Mouse (Mus musculus): ENCODE results near the gene Lctl. TPM values are rescaled to one million over a fixed set of nuclear protein-coding genes. Genes with fewer than 3 reads are reported as not detected.

Gene Lctl
- polyA plus RNA-seq (2012; rRNA removed) = 0.02 TPM in 1 of 2 replicates, not detected in the other
- polyA plus RNA-seq (2014; fragmentation: Nextera tagmentation; extraction: Ambion mirVana) = not detected in 2 replicates

DNA sequence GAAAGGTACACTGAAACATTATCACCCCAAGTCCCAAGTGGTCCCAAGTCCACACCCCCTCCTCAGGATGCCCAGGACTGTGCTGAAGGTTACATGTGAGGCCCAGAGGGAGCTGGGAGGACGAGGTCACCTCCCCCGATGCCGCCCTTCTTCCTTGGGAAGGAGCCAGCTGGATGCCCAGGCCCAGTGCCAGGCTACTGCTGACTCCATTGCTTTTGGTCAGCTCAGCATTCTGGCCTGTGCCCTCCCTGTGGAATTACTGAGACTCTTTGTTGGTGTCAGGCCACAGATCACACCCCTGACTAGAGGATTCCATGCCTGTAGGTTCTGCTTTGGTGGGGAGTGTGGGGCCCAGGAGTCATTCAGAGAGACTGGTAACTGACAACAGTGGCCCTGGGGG lies at the start of gene Lctl:
TSS of gene Lctl (plus strand) at position 272 of the 400 bp plus-strand sequence.
- 59% methylated on average over 3 of the region's 3 CpGs for WGBS (ENCODE audit: insufficient replicate concordance)
- H3K4me3 ChIP-seq (ENCODE audit: insufficient read depth in 1 of 2, low read depth in 2 of 2, low read length in 2 of 2) = no peak within 1 kb of the TSS
- no peak for ATAC-seq (ENCODE audit: insufficient read depth)

DNA sequence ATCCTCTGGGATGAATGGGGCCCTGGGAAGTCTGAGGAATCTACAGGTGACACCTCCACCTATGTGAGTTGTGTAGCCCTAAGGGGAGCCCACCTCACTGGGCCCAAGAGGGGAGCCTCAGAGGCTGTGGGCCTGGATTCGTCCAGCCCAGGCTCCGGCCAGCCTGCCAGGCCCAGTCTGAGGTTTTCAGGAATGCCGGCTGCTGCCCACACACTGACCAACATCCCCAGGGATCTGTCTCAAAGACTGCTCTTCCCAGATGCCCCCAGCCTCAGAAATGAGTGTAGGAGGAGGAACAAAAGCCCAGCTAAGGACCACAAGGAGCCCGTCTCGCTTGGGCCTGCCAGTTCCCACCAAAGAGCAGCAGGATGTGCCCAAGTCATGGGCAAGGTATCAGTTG lies 49.2 kb upstream of the Lctl start:
- Histone ChIP-seq H3K36me3 (replicated peaks; ENCODE audit: control insufficient read depth, insufficient read depth, low read depth) (no peaks in the 10 kb centered on the region), H3K27ac (peak overlapping the region; percentile 70), H3K4me3 (ENCODE audit: insufficient read depth in 1 of 2, low read depth in 2 of 2, low read length in 2 of 2) (no peak overlapping the region), H3K4me1 (replicated peaks; ENCODE audit: control insufficient read depth in 2 of 2, insufficient read depth in 2 of 2, low read length in 1 of 2) (peaks cover 56 to 67% of the 10 kb centered on the region in 2 experiments), H3K9ac (replicated peaks) (peak overlapping the region; percentile 24), H3K4me2 (ENCODE audit: low read depth) (no peak overlapping the region), H3K27me3 (ENCODE audit: control insufficient read depth, insufficient read depth, low read length) (no peaks in the 10 kb centered on the region), H3K9me3 (ENCODE audit: control insufficient read depth, low read length) (no peaks in the 10 kb centered on the region)
- ATAC-seq (ENCODE audit: insufficient read depth) (no peak), DNase-seq (ENCODE audit: low read depth in 3 of 3, low spot score in 3 of 3) (no peak)
- 88% methylated on average over 5 of the region's 5 CpGs for WGBS (ENCODE audit: insufficient replicate concordance)
- TF ChIP-seq CTCF (IDR thresholded peaks at IDR 0.05; ENCODE audit: low read depth) (no peak), EP300 (IDR thresholded peaks at IDR 0.05; ENCODE audit: low read depth) (no peak)

More for the DNA sequence above, at the start of gene Lctl:
- Histone ChIP-seq H3K4me2 (ENCODE audit: low read depth) (no peak within 1 kb of the TSS), H3K4me1 (replicated peaks; ENCODE audit: control insufficient read depth in 2 of 2, insufficient read depth in 2 of 2, low read length in 1 of 2) (peaks cover 0 to 3% of the 10 kb centered on the region in 2 experiments; a peak in 3 of 4 replicates), H3K36me3 (replicated peaks; ENCODE audit: control insufficient read depth, insufficient read depth, low read depth) (no peaks in the 10 kb centered on the region), H3K27ac (no peak within 1 kb of the TSS), H3K9me3 (ENCODE audit: control insufficient read depth, low read length) (no peaks in the 10 kb centered on the region), H3K27me3 (ENCODE audit: control insufficient read depth, insufficient read depth, low read length) (no peaks in the 10 kb centered on the region), H3K9ac (replicated peaks) (no peak within 1 kb of the TSS)
- TF ChIP-seq EP300 (IDR thresholded peaks at IDR 0.05; ENCODE audit: low read depth) = no peak
- TF ChIP-seq CTCF (IDR thresholded peaks at IDR 0.05; ENCODE audit: low read depth) = no peak
- no peak for DNase-seq (ENCODE audit: low read depth in 3 of 3, low spot score in 3 of 3)

DNA sequence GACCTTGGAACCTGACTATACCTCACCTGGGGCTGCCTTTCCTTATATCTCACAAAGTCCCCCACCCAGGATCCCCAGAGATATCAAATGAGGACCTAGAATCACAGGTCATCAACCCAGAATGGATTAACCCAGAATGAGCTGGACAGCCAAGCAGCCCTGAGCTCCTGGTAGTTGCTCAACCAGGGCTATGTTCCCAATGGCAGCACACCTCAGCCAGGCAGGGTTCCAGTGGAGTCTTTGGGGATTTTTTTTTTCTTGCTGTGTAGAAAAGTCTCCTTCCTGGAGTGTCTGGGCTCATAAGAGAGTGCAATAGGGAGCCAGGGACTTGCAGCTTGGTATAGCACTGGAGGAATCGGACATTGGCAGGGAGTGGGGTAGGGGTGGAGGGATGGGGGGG lies 48.4 kb upstream of the Lctl start:
- Histone ChIP-seq H3K9me3 (ENCODE audit: control insufficient read depth, low read length) (no peaks in the 10 kb centered on the region), H3K27me3 (ENCODE audit: control insufficient read depth, insufficient read depth, low read length) (no peaks in the 10 kb centered on the region), H3K4me1 (replicated peaks; ENCODE audit: control insufficient read depth in 2 of 2, insufficient read depth in 2 of 2, low read length in 1 of 2) (peaks cover 56 to 71% of the 10 kb centered on the region in 2 experiments), H3K27ac (peak overlapping the region; percentile 70), H3K9ac (replicated peaks) (no peak overlapping the region), H3K4me3 (ENCODE audit: insufficient read depth in 1 of 2, low read depth in 2 of 2, low read length in 2 of 2) (no peak overlapping the region), H3K4me2 (ENCODE audit: low read depth) (no peak overlapping the region), H3K36me3 (replicated peaks; ENCODE audit: control insufficient read depth, insufficient read depth, low read depth) (no peaks in the 10 kb centered on the region)
- whole genome bisulfite sequencing (ENCODE audit: insufficient replicate concordance) = 83% methylated on average over 1 of the region's 1 CpGs
- ATAC-seq (ENCODE audit: insufficient read depth) (no peak), DNase-seq (ENCODE audit: low read depth in 3 of 3, low spot score in 3 of 3) (no peak)
- TF ChIP-seq EP300 (IDR thresholded peaks at IDR 0.05; ENCODE audit: low read depth) = no peak
- TF ChIP-seq CTCF (IDR thresholded peaks at IDR 0.05; ENCODE audit: low read depth) = no peak

DNA sequence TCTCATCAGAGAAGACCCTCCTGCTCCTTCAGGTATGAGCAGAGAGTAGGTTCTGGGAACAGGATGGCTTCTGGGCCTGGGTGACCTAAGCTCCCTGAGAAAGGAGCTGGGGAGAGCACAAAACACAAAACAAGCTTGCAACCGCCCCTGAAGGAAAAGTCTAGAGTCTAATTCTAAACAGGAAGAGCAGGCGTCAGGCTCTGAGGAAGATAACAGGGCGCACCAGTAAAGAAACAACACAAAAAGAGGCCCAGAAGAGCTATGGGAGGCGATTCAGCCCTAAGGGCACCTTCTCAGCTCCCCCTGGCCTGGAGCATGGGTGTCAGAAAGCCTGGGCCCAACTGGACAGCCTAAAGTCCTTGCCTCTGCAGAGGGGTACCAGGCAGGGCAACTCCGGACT lies 47.8 kb upstream of the Lctl start:
- Histone ChIP-seq H3K4me1 (replicated peaks; ENCODE audit: control insufficient read depth in 2 of 2, insufficient read depth in 2 of 2, low read length in 1 of 2) (peaks cover 56 to 73% of the 10 kb centered on the region in 2 experiments), H3K36me3 (replicated peaks; ENCODE audit: control insufficient read depth, insufficient read depth, low read depth) (no peaks in the 10 kb centered on the region), H3K4me3 (ENCODE audit: insufficient read depth in 1 of 2, low read depth in 2 of 2, low read length in 2 of 2) (no peak overlapping the region), H3K27me3 (ENCODE audit: control insufficient read depth, insufficient read depth, low read length) (no peaks in the 10 kb centered on the region), H3K27ac (peak overlapping the region; percentile 90), H3K4me2 (ENCODE audit: low read depth) (no peak overlapping the region), H3K9me3 (ENCODE audit: control insufficient read depth, low read length) (no peaks in the 10 kb centered on the region), H3K9ac (replicated peaks) (peak overlapping the region; percentile 42)
- no peak for TF ChIP-seq CTCF (IDR thresholded peaks at IDR 0.05; ENCODE audit: low read depth)
- TF ChIP-seq EP300 (IDR thresholded peaks at IDR 0.05; ENCODE audit: low read depth) = no peak
- WGBS (ENCODE audit: insufficient replicate concordance) = 24% methylated on average over 5 of the region's 5 CpGs
- no peak for ATAC-seq (ENCODE audit: insufficient read depth)
- DNase-seq (ENCODE audit: low read depth in 3 of 3, low spot score in 3 of 3) = no peak

DNA sequence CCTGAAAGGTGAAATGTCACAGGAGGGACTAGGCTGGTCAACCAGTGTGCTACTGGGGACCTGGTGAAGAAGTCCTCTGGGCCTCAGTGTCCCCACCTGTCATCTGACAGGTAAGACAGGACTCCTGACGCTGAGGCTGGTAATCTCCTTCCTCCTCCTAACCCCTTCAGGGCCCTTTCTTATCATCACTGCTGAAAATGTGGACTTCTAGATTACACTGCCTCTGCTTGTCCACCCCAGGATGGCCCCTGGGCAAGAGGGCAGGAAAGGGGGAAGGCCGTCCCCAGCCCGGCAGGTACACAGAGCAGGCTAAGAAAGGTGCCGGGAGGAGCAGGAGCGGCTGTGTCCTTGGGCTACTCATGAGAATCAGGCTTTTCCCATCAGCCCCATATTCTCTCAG lies 46.3 kb upstream of the Lctl start:
- H3K27me3 ChIP-seq (ENCODE audit: control insufficient read depth, insufficient read depth, low read length) = no peaks in the 10 kb centered on the region
- H3K4me3 ChIP-seq (ENCODE audit: insufficient read depth in 1 of 2, low read depth in 2 of 2, low read length in 2 of 2) = no peak overlapping the region
- no peaks in the 10 kb centered on the region for H3K36me3 ChIP-seq (replicated peaks; ENCODE audit: control insufficient read depth, insufficient read depth, low read depth)
- TF ChIP-seq EP300 (IDR thresholded peaks at IDR 0.05; ENCODE audit: low read depth) (peak; percentile 92), CTCF (IDR thresholded peaks at IDR 0.05; ENCODE audit: low read depth) (no peak)
- WGBS (ENCODE audit: insufficient replicate concordance) = 30% methylated on average over 5 of the region's 5 CpGs
- peak overlapping the region; percentile 56 for H3K4me2 ChIP-seq (ENCODE audit: low read depth)
- peaks cover 56 to 75% of the 10 kb centered on the region in 2 experiments for H3K4me1 ChIP-seq (replicated peaks; ENCODE audit: control insufficient read depth in 2 of 2, insufficient read depth in 2 of 2, low read length in 1 of 2)
- peak; percentile 65 to 73 (median 71) for DNase-seq (ENCODE audit: low read depth in 3 of 3, low spot score in 3 of 3)
- no peaks in the 10 kb centered on the region for H3K9me3 ChIP-seq (ENCODE audit: control insufficient read depth, low read length)
- peak; percentile 90 for ATAC-seq (ENCODE audit: insufficient read depth)
- H3K27ac ChIP-seq = peak overlapping the region; percentile 90
- H3K9ac ChIP-seq (replicated peaks) = peak overlapping the region; percentile 53

All from liver, embryonic 14.5 days (tissue).